Mouse (Mus musculus) gastrocnemius, adult 2 months (tissue): Measurements from ENCODE around the gene Dcdc2b. TPM values are rescaled to one million over a fixed set of nuclear protein-coding genes. Genes with fewer than 3 reads are reported as not detected.

Experiments used
- DNase-seq: peaks from one replicate; pipeline ENCODE4 v3.0.0; 2022
- H3K27ac ChIP-seq: fragments of 200-600 bp; 2 replicates; pipeline ENCODE4 v1.8.1; 2022; ENCODE audit warnings: mild to moderate bottlenecking
- H3K4me3 ChIP-seq: fragments of 200-600 bp; 2 replicates; pipeline ENCODE4 v1.8.1; 2022; ENCODE audit warnings: mild to moderate bottlenecking, moderate library complexity
- CTCF ChIP-seq: fragments of 200-600 bp; IDR thresholded peaks from 2 replicates; pipeline ENCODE4 v1.8.1; 2022; ENCODE audit warnings: antibody characterized with exemption, mild to moderate bottlenecking, moderate library complexity
- intact Hi-C: fragments of 180-260 bp; cut with DNase I; formaldehyde crosslinking; loops from one replicate; pipeline ENCODE4 v1.15.1; 2025
- long read RNA-seq, 2 experiments: library from polyadenylated mRNA; stranded (forward); transcript quantifications; one replicate each; pipeline ENCODE4 v2.0.0; 2021
- total RNA-seq, 2 experiments: library from RNA; stranded (reverse); gene quantifications; 2 replicates each; pipeline ENCODE4 v1.2.3; 2021

Gene Dcdc2b
- 1 to 10 TPM in 1 of 2 experiments, under 1 TPM in 1; 0.77 to 3.1 TPM for total RNA-seq
- long read RNA-seq, experiment 1, partial matches to known transcripts = 1 of 1 reads
- long read RNA-seq, experiment 1, other reads (novel, unspliced or antisense) = 0 of 1 reads
- long read RNA-seq, experiment 2, partial matches to known transcripts = 0 of 1 reads
- long read RNA-seq, experiment 2, other reads (novel, unspliced or antisense) = 1 of 1 reads

- TF ChIP-seq CTCF = no peak
- intact Hi-C loops = no loop called here
- no peak for DNase-seq
- no peak within 1 kb of the TSS for H3K4me3 ChIP-seq
- no peak within 1 kb of the TSS for H3K27ac ChIP-seq
These were observed at the start of gene Dcdc2b for GRCm38 (mm10) chr4:129614093-129614492. Gene Dcdc2b (minus strand): TSS chr4:129614257.

GRCm38 (mm10) chr4:129662255-129662813 lies 48.3 kb upstream of the Dcdc2b start:
- Histone ChIP-seq H3K27ac (no peak overlapping the region), H3K4me3 (no peak overlapping the region)
- intact Hi-C loops = no loop called here
- DNase-seq = no peak
- TF ChIP-seq CTCF = no peak

GRCm38 (mm10) chr4:129661584-129661983 lies 47.5 kb upstream of the Dcdc2b start:
- DNase-seq = no peak
- H3K27ac ChIP-seq = no peak overlapping the region
- TF ChIP-seq CTCF = no peak
- no peak overlapping the region for H3K4me3 ChIP-seq
- intact Hi-C loops = no loop called here

GRCm38 (mm10) chr4:129654770-129655169 lies 40.7 kb upstream of the Dcdc2b start:
- intact Hi-C loops = no loop called here
- no peak for TF ChIP-seq CTCF
- Histone ChIP-seq H3K4me3 (no peak overlapping the region), H3K27ac (no peak overlapping the region)
- DNase-seq = no peak

GRCm38 (mm10) chr4:129650359-129650758 lies 36.3 kb upstream of the Dcdc2b start:
- H3K27ac ChIP-seq = no peak overlapping the region
- TF ChIP-seq CTCF = no peak
- no peak for DNase-seq
- intact Hi-C loops = no loop called here
- H3K4me3 ChIP-seq = no peak overlapping the region

GRCm38 (mm10) chr4:129648656-129649055 lies 34.6 kb upstream of the Dcdc2b start:
- Histone ChIP-seq H3K4me3 (no peak overlapping the region), H3K27ac (no peak overlapping the region)
- no peak for DNase-seq
- intact Hi-C loops = no loop called here
- no peak for TF ChIP-seq CTCF

GRCm38 (mm10) chr4:129645204-129645603 lies 31.1 kb upstream of the Dcdc2b start:
- intact Hi-C loops = no loop called here
- no peak overlapping the region for H3K4me3 ChIP-seq
- H3K27ac ChIP-seq = no peak overlapping the region
- no peak for TF ChIP-seq CTCF
- no peak for DNase-seq

- TF ChIP-seq CTCF = no peak
- Histone ChIP-seq H3K4me3 (peak overlapping the region; percentile 84), H3K27ac (peak overlapping the region; percentile 96)
- intact Hi-C loops = loop anchor here (2.0 kb wide), 1 partner anchor 17 kb away; no protein-coding TSS in a partner anchor
- no peak for DNase-seq
These were observed 27.7 kb upstream of the Dcdc2b start for GRCm38 (mm10) chr4:129641756-129642155.

- intact Hi-C loops = loop anchor here (1.0 to 2.0 kb wide), 2 partner anchors 16 to 41 kb away; partner anchors contain the start of genes Eif3i and Tmem234
- peak within 1 kb of the TSS; percentile 84 for H3K4me3 ChIP-seq
- peak within 1 kb of the TSS; percentile 96 for H3K27ac ChIP-seq
- peak; percentile 97 for DNase-seq
- no peak for TF ChIP-seq CTCF
These were observed 26.8 kb upstream of the Dcdc2b start, which contains the start of gene Txlna for GRCm38 (mm10) chr4:129640638-129641467. Gene Txlna (minus strand): TSS chr4:129641065.

GRCm38 (mm10) chr4:129640101-129640637 lies 26.1 kb upstream of the Dcdc2b start:
- intact Hi-C loops = loop anchor here (1.0 to 2.0 kb wide), 2 partner anchors 15 to 40 kb away; partner anchors contain the start of genes Eif3i and Tmem234
- H3K4me3 ChIP-seq = peak overlapping the region; percentile 84
- no peak for TF ChIP-seq CTCF
- peak; percentile 61 for DNase-seq
- peak overlapping the region; percentile 96 for H3K27ac ChIP-seq

GRCm38 (mm10) chr4:129639221-129639620 lies 25.2 kb upstream of the Dcdc2b start:
- H3K4me3 ChIP-seq = peak overlapping the region; percentile 84
- intact Hi-C loops = no loop called here

GRCm38 (mm10) chr4:129633852-129634251 lies 19.8 kb upstream of the Dcdc2b start:
- Histone ChIP-seq H3K27ac (no peak overlapping the region), H3K4me3 (no peak overlapping the region)
- intact Hi-C loops = no loop called here
- no peak for TF ChIP-seq CTCF
- DNase-seq = no peak

More at GRCm38 (mm10) chr4:129639221-129639620, 25.2 kb upstream of the Dcdc2b start:
- H3K27ac ChIP-seq = peak overlapping the region; percentile 96; the same call in 1 of the 2 replicates
- no peak for TF ChIP-seq CTCF
- no peak for DNase-seq

- intact Hi-C loops = no loop called here
- Histone ChIP-seq H3K4me3 (no peak overlapping the region), H3K27ac (no peak overlapping the region)
- DNase-seq = no peak
- TF ChIP-seq CTCF = no peak
These were observed 17.8 kb upstream of the Dcdc2b start for GRCm38 (mm10) chr4:129631867-129632266.
